Mouse (Mus musculus): Measurements from ENCODE around the gene Pla2g3. TPM values are rescaled to one million over a fixed set of nuclear protein-coding genes. Genes with fewer than 3 reads are reported as not detected.

The Pla2g3 gene
- polyA plus RNA-seq, 1 experiment from 2014 or later = 1.6 TPM

DNA sequence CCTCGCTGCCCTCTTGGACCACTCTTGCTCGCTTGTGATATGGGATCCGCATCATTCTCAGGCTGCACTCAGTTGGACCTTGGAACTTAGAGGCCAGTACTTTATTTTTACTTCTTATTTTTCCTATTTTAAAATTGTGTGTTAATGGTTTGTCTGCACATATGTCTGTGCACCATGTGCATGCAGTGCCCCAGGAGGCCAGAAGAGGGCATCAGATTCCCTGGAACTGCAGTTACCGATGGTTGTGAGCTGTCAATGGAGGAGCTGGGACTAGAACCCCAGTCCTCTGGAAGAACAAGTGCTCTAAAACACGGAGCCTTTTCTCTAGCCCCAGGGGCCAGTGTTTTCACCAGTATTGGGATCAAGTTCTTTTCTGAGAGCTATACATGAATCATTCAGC lies 56.3 kb downstream of the Pla2g3 start:
- WGBS = 97% methylated on average over 5 of the region's 5 CpGs
- Histone ChIP-seq H3K36me3 (no peaks in the 10 kb centered on the region), H3K9me3 (no peaks in the 10 kb centered on the region), H3K4me2 (no peak overlapping the region), H3K27me3 (no peaks in the 10 kb centered on the region), H3K9ac (no peak overlapping the region), H3K27ac (replicated peaks) (no peak overlapping the region), H3K4me1 (replicated peaks) (no peaks in the 10 kb centered on the region), H3K4me3 (no peak overlapping the region)
- ATAC-seq (ENCODE audit: low FRiP score, low read depth) = no peak

GRCm38 (mm10) chr11:3545531-3546241 lies 57.6 kb downstream of the Pla2g3 start:
- H3K4me2 ChIP-seq = no peak overlapping the region
- no peak overlapping the region for H3K27ac ChIP-seq (replicated peaks)
- H3K4me3 ChIP-seq = no peak overlapping the region
- ATAC-seq (ENCODE audit: low FRiP score, low read depth) = no peak
- H3K9me3 ChIP-seq = no peaks in the 10 kb centered on the region
- WGBS = 18% methylated on average over 9 of the region's 9 CpGs
- no peaks in the 10 kb centered on the region for H3K36me3 ChIP-seq
- no peaks in the 10 kb centered on the region for H3K4me1 ChIP-seq (replicated peaks)
- H3K27me3 ChIP-seq = no peaks in the 10 kb centered on the region
- no peak overlapping the region for H3K9ac ChIP-seq

- H3K27me3 ChIP-seq = no peaks in the 10 kb centered on the region
- no peaks in the 10 kb centered on the region for H3K36me3 ChIP-seq
- ATAC-seq (ENCODE audit: low FRiP score, low read depth) = no peak
- no peak overlapping the region for H3K9ac ChIP-seq
- no peak overlapping the region for H3K4me3 ChIP-seq
- 22% methylated on average over 1 of the region's 1 CpGs for WGBS
- no peaks in the 10 kb centered on the region for H3K4me1 ChIP-seq (replicated peaks)
- H3K27ac ChIP-seq (replicated peaks) = no peak overlapping the region
- no peak overlapping the region for H3K4me2 ChIP-seq
- H3K9me3 ChIP-seq = no peaks in the 10 kb centered on the region
These were observed 58.1 kb downstream of the Pla2g3 start for GRCm38 (mm10) chr11:3546242-3546562.

DNA sequence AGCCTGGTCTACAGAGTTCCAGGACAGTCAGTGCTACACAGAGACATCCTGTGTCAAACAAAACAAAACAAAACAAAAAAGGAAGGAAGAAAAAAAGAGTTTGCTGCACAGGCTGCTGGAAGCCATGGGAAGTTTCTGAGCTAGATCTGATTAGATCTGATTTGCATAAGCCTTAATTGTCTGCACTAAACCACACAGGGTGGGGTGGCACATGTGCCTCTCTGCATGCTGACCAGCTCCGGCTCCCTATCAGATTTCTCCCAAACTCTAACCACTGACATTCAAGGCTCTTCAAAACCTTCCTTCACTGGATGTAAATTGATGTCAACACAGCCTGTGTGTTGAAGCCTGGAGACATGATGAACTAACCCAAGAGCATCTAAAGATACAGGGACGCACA lies 59.0 kb downstream of the Pla2g3 start:
- no peaks in the 10 kb centered on the region for H3K36me3 ChIP-seq
- no peaks in the 10 kb centered on the region for H3K27me3 ChIP-seq
- 79% methylated on average over 2 of the region's 2 CpGs for WGBS
- no peak overlapping the region for H3K27ac ChIP-seq (replicated peaks)
- no peaks in the 10 kb centered on the region for H3K4me1 ChIP-seq (replicated peaks)
- no peak overlapping the region for H3K4me2 ChIP-seq
- ATAC-seq (ENCODE audit: low FRiP score, low read depth) = no peak
- H3K4me3 ChIP-seq = no peak overlapping the region
- no peaks in the 10 kb centered on the region for H3K9me3 ChIP-seq
- no peak overlapping the region for H3K9ac ChIP-seq

GRCm38 (mm10) chr11:3547969-3548368 lies 59.9 kb downstream of the Pla2g3 start:
- H3K9ac ChIP-seq = no peak overlapping the region
- H3K4me1 ChIP-seq (replicated peaks) = no peaks in the 10 kb centered on the region
- H3K4me2 ChIP-seq = no peak overlapping the region
- no peak for ATAC-seq (ENCODE audit: low FRiP score, low read depth)
- H3K27me3 ChIP-seq = no peaks in the 10 kb centered on the region
- H3K9me3 ChIP-seq = no peaks in the 10 kb centered on the region
- WGBS = 37% methylated on average over 6 of the region's 6 CpGs
- no peak overlapping the region for H3K27ac ChIP-seq (replicated peaks)
- H3K36me3 ChIP-seq = no peaks in the 10 kb centered on the region
- H3K4me3 ChIP-seq = no peak overlapping the region

DNA sequence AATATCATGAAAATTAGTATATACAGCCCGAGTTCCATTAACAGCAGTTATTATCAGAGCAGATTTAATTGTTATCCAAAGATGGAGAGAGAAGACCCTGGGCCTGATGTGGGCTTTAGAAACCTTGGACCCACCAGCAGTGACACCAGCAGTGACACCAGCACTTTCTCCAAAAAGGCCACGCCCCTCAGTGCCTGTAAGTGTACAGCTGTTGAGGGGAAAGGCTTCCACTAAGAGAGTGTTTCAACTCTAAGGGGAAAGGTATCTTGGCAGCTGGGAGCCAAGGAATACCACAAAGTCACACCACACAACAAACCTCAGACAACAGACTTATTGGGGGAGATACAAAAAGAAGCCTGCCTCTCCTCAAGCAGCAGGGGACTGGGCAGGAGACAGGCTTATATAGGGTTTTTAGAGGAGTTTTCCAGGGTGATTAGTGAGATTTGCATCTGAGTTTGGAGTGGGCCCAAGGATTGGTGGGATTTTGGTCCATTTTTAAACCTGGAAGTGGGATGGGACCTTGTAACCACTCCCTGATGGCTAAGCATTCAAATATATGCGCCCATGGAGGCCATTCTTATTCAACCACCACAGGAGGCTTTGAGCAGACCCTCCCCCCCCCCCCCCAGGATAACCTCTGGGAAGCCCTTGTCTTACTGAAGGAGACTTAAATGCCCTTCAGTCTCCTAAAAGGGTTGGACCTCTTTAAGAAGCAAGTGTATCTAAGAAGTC lies 60.6 kb downstream of the Pla2g3 start:
- H3K4me1 ChIP-seq (replicated peaks) = no peaks in the 10 kb centered on the region
- H3K9ac ChIP-seq = no peak overlapping the region
- H3K4me3 ChIP-seq = no peak overlapping the region
- H3K4me2 ChIP-seq = no peak overlapping the region
- WGBS = 80% methylated on average over 3 of the region's 3 CpGs
- H3K27me3 ChIP-seq = no peaks in the 10 kb centered on the region
- no peaks in the 10 kb centered on the region for H3K9me3 ChIP-seq
- ATAC-seq (ENCODE audit: low FRiP score, low read depth) = no peak
- H3K36me3 ChIP-seq = no peaks in the 10 kb centered on the region
- no peak overlapping the region for H3K27ac ChIP-seq (replicated peaks)

Other genes starting within 250 kb of the Pla2g3 start
- 205 and 207 TPM in 2 replicates for gene Drg1, start 221.9 kb upstream of the Pla2g3 start, polyA plus RNA-seq (2015; fragmentation: Nextera tagmentation; extraction: Ambion mirVana)
- 51.9 and 54.3 TPM in 2 replicates for gene Patz1, start 199.4 kb upstream of the Pla2g3 start, polyA plus RNA-seq (2015; fragmentation: Nextera tagmentation; extraction: Ambion mirVana)
- gene Pik3ip1, start 157.9 kb upstream of the Pla2g3 start, polyA plus RNA-seq (2015; fragmentation: Nextera tagmentation; extraction: Ambion mirVana) = 26.1 and 26.3 TPM in 2 replicates
- 148 and 158 TPM in 2 replicates for gene Limk2, start 79.1 kb upstream of the Pla2g3 start, polyA plus RNA-seq (2015; fragmentation: Nextera tagmentation; extraction: Ambion mirVana)
- gene Rnf185, start 35.9 kb upstream of the Pla2g3 start, polyA plus RNA-seq (2015; fragmentation: Nextera tagmentation; extraction: Ambion mirVana) = 41.1 and 41.7 TPM in 2 replicates
- gene Inpp5j, start 16.5 kb downstream of the Pla2g3 start, polyA plus RNA-seq (2015; fragmentation: Nextera tagmentation; extraction: Ambion mirVana) = 9.3 and 9.8 TPM in 2 replicates
- gene Selenom, start 26.4 kb downstream of the Pla2g3 start, polyA plus RNA-seq (2015; fragmentation: Nextera tagmentation; extraction: Ambion mirVana) = 136 and 139 TPM in 2 replicates
- gene Smtn, start 52.3 kb downstream of the Pla2g3 start, polyA plus RNA-seq (2015; fragmentation: Nextera tagmentation; extraction: Ambion mirVana) = 18.5 and 19.5 TPM in 2 replicates
- gene Morc2a, start 160.9 kb downstream of the Pla2g3 start, polyA plus RNA-seq (2015; fragmentation: Nextera tagmentation; extraction: Ambion mirVana) = 32.1 and 33.5 TPM in 2 replicates

All from hindbrain, embryonic 15.5 days (tissue).